Mouse (Mus musculus): ENCODE data around the gene Uroc1.

The Uroc1 gene

GRCm38 (mm10) chr6:90358142-90358541, 25.1 kb downstream of the Uroc1 start:
- DNase-seq (ENCODE audit: low spot score) = no peak

GRCm38 (mm10) chr6:90359445-90359844, 26.4 kb downstream of the Uroc1 start:
- no peak for DNase-seq (ENCODE audit: low spot score)

DNA sequence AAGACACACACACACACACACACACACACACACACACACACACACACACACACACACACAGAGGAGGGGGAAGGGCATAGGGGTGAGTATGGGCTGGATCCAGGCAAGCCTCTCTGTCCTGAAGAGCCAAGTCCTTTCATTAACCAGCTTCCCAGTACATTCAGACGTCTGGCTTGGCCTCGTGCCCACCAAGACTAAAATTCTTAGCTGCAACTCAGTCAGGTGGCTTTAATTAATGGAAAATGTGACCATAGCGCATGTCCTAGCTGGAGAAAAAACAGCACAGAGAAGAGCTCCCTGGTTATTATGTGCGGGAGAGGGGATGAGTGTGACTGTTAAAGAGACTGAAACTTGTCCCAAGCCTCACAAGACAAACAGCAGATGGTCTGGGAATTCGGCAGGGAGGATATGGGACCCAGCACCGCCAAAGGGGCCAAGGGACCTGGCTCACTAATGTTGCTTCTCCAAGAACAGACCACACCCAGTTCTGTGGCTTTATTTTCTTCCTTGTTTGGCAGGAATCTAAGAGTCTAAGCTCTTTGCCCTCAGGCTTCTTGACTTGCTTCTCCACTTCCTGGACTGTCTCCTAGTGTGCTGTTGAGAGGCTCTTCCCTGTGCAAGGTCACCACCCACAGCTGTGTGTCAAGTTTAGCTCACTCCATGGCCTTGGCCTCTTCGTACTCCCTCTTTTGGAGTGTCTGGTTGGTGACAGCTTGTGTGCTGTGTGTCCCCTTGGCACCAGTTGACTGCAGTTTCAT, 27.1 kb downstream of the Uroc1 start:
- DNase-seq (ENCODE audit: low spot score) = peak; percentile 53

GRCm38 (mm10) chr6:90360922-90361614, 28.0 kb downstream of the Uroc1 start:
- no peak for DNase-seq (ENCODE audit: low spot score)

- no peak for DNase-seq (ENCODE audit: low spot score)
These were observed 30.2 kb downstream of the Uroc1 start for GRCm38 (mm10) chr6:90363301-90363700.

DNA sequence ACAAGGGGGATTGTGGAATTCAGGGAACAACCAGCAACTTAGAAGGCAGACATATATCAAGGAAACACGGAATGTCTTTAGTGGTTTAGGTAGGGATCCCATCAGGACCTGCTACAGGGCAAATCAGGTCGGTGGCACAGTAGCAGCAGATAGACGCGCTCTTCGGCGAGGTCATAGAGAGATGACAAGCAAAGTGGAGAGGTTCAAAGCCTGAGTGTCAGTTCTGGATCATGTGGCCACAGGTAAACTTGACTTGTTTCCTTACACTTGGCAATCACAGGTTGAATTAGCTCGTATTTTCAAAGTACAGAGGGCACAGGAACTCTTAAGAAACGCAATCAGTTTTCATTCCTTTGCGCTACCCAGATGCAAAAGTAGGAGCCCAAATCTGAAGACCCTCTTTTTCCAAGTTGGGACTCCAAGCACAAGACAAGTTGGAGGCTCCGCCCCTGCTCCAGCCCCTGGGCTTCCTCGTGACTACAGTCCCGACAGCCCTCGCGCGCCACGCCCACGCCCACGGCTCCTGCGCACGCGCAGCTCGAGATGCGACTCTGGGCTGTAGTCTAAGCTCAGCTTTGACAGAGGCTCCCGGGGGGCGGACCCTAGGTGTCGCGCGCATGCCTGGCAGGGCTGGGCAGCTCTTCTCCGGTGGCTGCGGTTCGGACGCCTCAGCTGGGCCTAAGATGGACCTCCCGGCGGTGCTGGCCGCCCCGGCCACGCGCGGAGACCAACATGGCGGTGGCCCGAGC, 36.1 kb downstream of the Uroc1 start, which contains the start of gene Zxdc:
Gene Zxdc (plus strand): TSS at position 517 of the 749 bp plus-strand sequence.
- peak; percentile 100 for DNase-seq (ENCODE audit: low spot score)

DNA sequence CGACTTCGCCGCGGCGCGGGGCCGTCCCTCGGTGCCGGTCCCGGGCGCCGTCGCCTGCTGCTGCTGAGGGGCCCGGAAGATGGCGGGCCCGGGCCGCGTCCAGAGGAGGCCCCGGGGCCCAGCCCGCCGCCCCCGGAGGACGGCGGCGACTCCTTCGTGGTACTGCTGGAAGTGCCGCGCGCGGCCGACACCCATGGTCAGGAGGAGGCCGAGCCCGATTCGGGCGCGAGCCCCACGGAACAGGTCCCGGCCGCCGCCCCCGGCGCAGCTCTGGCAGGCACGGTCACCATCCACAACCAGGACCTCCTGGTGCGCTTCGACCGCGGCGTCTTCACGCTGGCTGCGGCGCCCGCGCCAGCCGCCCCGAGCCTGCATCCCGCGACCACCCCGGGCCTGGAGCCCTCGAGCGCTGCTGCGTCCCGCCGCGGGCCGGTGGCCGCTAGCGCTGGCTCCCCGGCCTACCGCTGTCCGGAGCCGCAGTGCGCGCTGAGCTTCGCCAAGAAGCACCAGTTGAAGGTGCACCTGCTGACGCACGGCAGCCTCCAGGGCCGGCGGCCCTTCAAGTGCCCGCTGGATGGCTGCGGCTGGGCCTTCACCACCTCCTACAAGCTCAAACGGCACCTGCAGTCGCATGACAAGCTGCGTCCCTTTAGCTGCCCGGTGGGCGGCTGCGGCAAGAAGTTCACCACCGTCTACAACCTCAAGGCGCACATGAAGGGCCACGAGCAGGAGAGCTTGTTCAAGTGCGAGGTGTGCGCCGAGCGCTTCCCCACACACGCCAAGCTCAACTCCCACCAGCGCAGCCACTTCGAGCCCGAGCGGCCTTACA, 36.9 kb downstream of the Uroc1 start:
- DNase-seq (ENCODE audit: low spot score) = peak; percentile 25

DNA sequence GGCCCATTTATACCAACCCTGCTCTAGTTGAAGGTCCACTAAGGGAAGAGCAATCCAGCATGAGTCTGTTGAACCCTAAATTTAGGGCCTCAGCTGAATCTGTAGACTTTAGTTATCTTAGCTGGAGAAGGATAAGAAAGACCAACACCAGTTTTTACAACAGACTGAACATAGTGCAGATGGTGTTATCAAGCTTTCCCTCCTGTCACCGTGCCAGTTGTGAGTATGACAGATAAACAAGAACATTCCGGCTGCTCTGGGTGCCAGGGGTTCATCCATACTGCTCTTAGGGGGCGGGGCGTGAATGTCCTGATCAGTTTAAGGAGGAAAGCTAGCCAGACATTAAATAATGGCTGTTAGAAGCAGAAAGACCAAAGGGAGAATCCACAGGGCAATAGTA, 41.6 kb downstream of the Uroc1 start:
- DNase-seq (ENCODE audit: low spot score) = no peak

GRCm38 (mm10) chr6:90377708-90378107, 44.6 kb downstream of the Uroc1 start:
- DNase-seq (ENCODE audit: low spot score) = no peak

- no peak for DNase-seq (ENCODE audit: low spot score)
These were observed 48.4 kb downstream of the Uroc1 start for GRCm38 (mm10) chr6:90381465-90381864.

GRCm38 (mm10) chr6:90390629-90391028, 57.5 kb downstream of the Uroc1 start:
- no peak for DNase-seq (ENCODE audit: low spot score)

GRCm38 (mm10) chr6:90393948-90394347, 60.9 kb downstream of the Uroc1 start:
- no peak for DNase-seq (ENCODE audit: low spot score)

GRCm38 (mm10) chr6:90395751-90396150, 62.7 kb downstream of the Uroc1 start:
- no peak for DNase-seq (ENCODE audit: low spot score)

DNA sequence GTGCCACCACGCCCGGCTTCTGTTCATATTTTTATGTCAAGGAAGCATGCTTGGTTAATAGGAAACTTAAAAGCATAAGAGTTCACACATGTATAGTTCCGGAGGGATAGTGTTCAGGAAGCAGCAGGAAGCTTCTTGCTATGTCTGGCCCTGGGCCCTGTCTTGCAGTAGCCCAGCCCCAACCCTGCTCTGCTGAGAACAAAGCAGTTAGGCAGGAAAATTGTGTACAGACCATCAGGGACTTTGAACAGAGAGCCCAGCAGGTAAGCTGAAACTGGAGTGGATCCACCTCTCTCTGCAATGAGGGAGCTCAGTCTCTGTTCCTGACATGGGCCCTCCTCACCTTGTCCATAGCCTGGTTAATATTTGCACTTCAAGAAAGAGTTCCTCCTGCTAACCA, 64.2 kb downstream of the Uroc1 start:
- DNase-seq (ENCODE audit: low spot score) = no peak

GRCm38 (mm10) chr6:90408632-90409031, 75.5 kb downstream of the Uroc1 start:
- no peak for DNase-seq (ENCODE audit: low spot score)

DNA sequence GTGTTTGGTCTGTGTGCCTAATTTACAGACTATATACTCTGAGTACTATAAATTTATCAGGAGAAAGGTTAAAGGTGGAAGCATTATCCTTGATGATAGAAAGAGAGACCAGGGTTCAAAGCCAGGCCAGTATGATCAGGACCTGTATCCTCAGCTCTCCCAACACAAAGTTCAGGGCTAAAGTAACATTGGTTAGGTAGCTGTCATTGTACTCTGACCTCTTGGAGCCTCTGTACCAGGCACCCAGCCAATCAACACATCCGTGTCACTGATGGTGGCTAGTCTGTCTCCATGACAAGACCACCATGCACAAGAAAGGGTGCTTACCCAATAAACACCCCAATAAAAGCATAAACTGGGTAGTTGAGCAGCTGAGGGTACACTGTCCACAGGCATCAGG, 77.9 kb downstream of the Uroc1 start:
- DNase-seq (ENCODE audit: low spot score) = no peak

DNA sequence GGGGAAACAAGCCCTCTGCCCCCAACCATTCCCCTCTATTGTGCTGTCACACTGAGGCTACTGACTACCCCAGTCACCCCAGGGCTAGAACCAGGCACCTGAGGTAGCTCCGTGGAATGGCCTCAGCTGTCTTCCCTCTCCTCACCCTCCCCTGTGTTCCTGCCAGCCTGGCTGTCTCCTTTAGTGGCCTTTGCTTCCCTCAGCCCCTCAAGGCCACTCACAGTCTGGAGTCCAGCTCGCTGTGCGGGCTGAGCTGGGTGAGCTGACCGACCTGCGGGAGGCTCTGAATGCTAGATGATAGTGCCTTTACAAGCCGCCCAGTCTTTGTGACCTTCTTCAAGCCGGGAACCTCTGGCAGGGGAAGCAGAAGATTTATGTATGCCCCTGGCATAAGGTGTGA, 78.8 kb downstream of the Uroc1 start:
- no peak for DNase-seq (ENCODE audit: low spot score)
